Mouse (Mus musculus): ENCODE results near the gene Ier2. TPM values are rescaled to one million over a fixed set of nuclear protein-coding genes. Genes with fewer than 3 reads are reported as not detected.
"Not testable (repeated sequence)": the region's sequence is repeated elsewhere in the genome, so short reads cannot be mapped to it uniquely, and the experiment has no call there.

The Ier2 gene
- total RNA-seq, 2 experiments from 2014 or later: 33.3 to 47.6 TPM

- no peak for ATAC-seq (replicated peaks; ENCODE audit: poor library complexity, severe bottlenecking)
These were observed 36.3 kb upstream of the Ier2 start for GRCm38 (mm10) chr8:84698929-84699401.

GRCm38 (mm10) chr8:84698288-84698687, 35.6 kb upstream of the Ier2 start:
- ATAC-seq (replicated peaks; ENCODE audit: poor library complexity, severe bottlenecking): no peak

- peak; percentile 15; the same call in 1 of the 2 replicates for ATAC-seq (replicated peaks; ENCODE audit: poor library complexity, severe bottlenecking)
These were observed 34.8 kb upstream of the Ier2 start for GRCm38 (mm10) chr8:84697166-84698130.

GRCm38 (mm10) chr8:84695140-84695539, 32.5 kb upstream of the Ier2 start:
- ATAC-seq (replicated peaks; ENCODE audit: poor library complexity, severe bottlenecking): no peak

GRCm38 (mm10) chr8:84693332-84693731, 30.7 kb upstream of the Ier2 start:
- no peak for ATAC-seq (replicated peaks; ENCODE audit: poor library complexity, severe bottlenecking)

- ATAC-seq (replicated peaks; ENCODE audit: poor library complexity, severe bottlenecking): peak; percentile 82
These were observed 26.7 kb upstream of the Ier2 start for GRCm38 (mm10) chr8:84689091-84689915.

GRCm38 (mm10) chr8:84687705-84688100, 25.1 kb upstream of the Ier2 start, which contains the start of gene Nacc1:
TSS of gene Nacc1 (minus strand) at chr8:84687862.
- peak; percentile 70 for ATAC-seq (replicated peaks; ENCODE audit: poor library complexity, severe bottlenecking)

- peak; percentile 6 for ATAC-seq (replicated peaks; ENCODE audit: poor library complexity, severe bottlenecking)
These were observed 24.5 kb upstream of the Ier2 start for GRCm38 (mm10) chr8:84687003-84687704.

DNA sequence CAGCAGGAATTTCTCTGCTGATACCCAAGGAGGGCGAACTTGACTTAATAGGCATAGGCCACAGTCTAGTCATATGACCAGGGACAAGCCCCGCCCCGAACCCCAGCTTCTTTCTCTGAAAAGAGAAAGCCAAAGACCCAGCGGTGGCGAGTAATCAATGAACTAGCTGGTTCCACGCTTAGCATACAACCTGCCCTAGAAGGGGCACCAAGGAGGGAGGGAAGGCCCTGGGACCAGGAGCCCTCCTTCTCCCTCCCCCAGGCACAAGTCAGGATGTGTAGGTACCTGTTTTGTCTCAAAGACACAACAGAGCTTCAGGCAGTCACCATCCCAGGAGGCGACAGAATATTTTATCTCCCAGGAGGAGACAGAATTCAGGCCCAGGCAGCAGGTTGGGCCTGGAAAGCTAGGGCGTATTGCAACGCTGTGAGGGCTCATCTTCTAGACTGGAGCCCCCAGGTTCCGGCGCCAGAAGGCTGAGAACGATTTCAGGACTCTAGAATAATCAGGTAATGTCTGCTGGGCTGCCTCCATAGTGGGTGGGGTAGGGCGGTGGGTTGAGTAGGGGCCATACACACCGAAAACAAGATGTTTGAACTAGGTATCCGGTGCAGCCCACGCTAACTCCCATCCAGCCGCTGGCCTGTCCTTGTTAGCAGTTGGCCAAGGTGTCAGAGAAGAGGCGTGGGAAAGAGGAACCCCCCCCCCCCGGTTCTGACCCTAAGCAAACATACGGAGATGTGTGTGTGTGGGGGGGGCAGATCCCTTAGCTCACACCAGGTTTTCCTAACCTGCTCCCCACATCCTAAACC, 23.7 kb upstream of the Ier2 start, which contains the start of gene Trmt1:
Gene Trmt1, plus strand, starts transcription at position 117 of the 812 bp plus-strand sequence.
- peak; percentile 16 for ATAC-seq (replicated peaks; ENCODE audit: poor library complexity, severe bottlenecking)

- no peak for ATAC-seq (replicated peaks; ENCODE audit: poor library complexity, severe bottlenecking)
These were observed 21.9 kb upstream of the Ier2 start for GRCm38 (mm10) chr8:84684537-84684936.

DNA sequence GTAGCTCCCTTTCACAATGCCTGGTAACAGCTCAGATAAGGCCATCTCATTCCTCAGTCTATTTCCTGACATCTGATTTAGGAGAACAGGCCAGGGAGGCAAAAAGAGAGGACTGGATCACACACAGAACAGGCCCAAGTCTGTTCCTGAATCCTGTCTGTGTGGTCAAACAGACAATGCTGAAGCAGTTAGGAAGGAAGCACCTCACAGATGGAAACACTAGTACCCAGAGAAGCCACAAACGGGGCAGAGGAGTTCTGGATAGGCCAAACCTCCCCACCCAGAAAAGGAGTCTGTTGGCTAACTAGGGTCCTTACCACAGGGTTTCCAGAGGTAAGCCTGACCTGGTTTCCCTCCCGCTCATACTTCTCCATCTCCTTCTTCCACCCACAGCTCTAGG, 19.6 kb upstream of the Ier2 start:
- peak; percentile 58 for ATAC-seq (replicated peaks; ENCODE audit: poor library complexity, severe bottlenecking)

- ATAC-seq (replicated peaks; ENCODE audit: poor library complexity, severe bottlenecking): no peak
These were observed 18.8 kb upstream of the Ier2 start for GRCm38 (mm10) chr8:84681476-84681875.

DNA sequence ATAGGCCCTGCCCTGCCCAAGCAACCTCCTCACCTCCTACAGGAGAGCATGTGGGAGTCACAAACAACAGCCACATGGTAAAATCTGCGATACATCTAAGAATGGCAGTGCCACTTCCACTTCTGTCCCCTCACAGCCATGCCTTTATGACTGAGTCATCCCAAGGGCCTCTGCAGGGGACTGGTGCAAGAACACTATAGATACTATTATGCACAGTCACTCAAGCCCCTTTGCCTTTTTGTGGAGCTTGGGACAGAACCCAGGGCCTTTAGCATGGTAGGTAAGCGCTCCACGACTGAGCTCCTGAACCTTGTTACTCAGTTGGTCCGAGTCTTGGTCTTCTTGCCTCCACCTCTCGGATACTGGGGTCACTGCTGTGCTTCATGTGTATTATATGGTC, 14.7 kb upstream of the Ier2 start:
- no peak for ATAC-seq (replicated peaks; ENCODE audit: poor library complexity, severe bottlenecking)

- not testable (repeated sequence) for ATAC-seq (replicated peaks; ENCODE audit: poor library complexity, severe bottlenecking)
These were observed 7.8 kb upstream of the Ier2 start for GRCm38 (mm10) chr8:84670295-84671006.

DNA sequence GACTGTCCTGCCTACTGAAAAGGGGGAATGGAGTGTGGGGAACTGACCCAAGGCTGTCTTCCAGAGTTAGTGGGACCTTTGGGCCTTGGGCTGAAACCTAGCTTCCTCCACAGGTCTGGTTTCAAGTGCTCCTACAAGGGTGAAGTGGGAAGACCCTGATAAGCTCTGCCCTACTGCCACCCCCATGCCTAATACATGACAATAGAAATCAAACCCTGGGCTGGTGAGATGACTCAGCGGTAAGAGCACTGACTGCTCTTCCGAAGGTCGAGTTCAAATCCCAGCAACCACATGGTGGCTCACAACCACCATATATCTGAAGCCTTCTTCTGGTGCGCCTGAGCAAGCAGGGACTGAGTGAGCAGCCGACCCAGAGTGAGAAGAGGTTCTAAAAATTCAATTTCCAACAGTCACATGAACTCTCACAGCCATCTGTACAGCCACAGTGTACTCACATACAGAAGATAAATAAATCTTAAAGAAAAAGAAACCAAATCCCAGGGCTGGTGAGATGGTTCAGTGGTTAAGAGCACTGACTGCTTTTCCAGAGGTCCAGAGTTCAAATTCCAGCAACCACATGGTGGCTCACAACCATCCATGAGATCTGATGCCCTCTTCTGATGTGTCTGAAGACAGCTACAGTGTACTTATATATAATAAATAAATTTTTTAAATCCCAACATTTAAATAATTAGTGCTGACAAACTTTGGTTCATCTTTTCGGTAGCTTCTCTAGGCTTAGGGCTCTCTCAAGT, 6.3 kb upstream of the Ier2 start:
- ATAC-seq (replicated peaks; ENCODE audit: poor library complexity, severe bottlenecking): no peak

- no peak for ATAC-seq (replicated peaks; ENCODE audit: poor library complexity, severe bottlenecking)
These were observed 5.4 kb upstream of the Ier2 start for GRCm38 (mm10) chr8:84668081-84668480.

GRCm38 (mm10) chr8:84665385-84665893, 2.8 kb upstream of the Ier2 start:
- no peak for ATAC-seq (replicated peaks; ENCODE audit: poor library complexity, severe bottlenecking)

Measured in granulocyte monocyte progenitor cell, adult 5-6 weeks (primary cell).